Mouse (Mus musculus): ENCODE data around the gene Rfwd3. TPM values are rescaled to one million over a fixed set of nuclear protein-coding genes. Genes with fewer than 3 reads are reported as not detected.
"Not testable (repeated sequence)": the region's sequence is repeated elsewhere in the genome, so short reads cannot be mapped to it uniquely, and the experiment has no call there.

Gene Rfwd3
- polyA plus RNA-seq (2015; fragmentation: Nextera tagmentation; extraction: Ambion mirVana), result 26.8 and 29.0 TPM in 2 replicates

GRCm38 (mm10) chr8:111299821-111300568 lies at the start of gene Rfwd3:
TSS of gene Rfwd3 (minus strand) at chr8:111300222.
- H3K4me3 ChIP-seq, result peak within 1 kb of the TSS; percentile 97
- ATAC-seq (ENCODE audit: low FRiP score), result peak; percentile 99
- peaks cover 17% of the 10 kb centered on the region; the same call in 1 of the 2 replicates for H3K36me3 ChIP-seq
- H3K4me2 ChIP-seq, result peak within 1 kb of the TSS; percentile 75
- no peaks in the 10 kb centered on the region for H3K27me3 ChIP-seq
- H3K9ac ChIP-seq, result peak within 1 kb of the TSS; percentile 94
- peak within 1 kb of the TSS; percentile 82 for H3K27ac ChIP-seq
- peaks cover 17% of the 10 kb centered on the region for H3K4me1 ChIP-seq (replicated peaks)
- WGBS, result under 1% methylated on average over 67 of the region's 67 CpGs
- H3K9me3 ChIP-seq, result no peaks in the 10 kb centered on the region

- no peak overlapping the region for H3K4me2 ChIP-seq
- ATAC-seq (ENCODE audit: low FRiP score), result no peak
- 22% methylated on average over 5 of the region's 5 CpGs for WGBS
- no peaks in the 10 kb centered on the region for H3K36me3 ChIP-seq
- H3K27ac ChIP-seq, result no peak overlapping the region
- H3K9ac ChIP-seq, result no peak overlapping the region
- H3K27me3 ChIP-seq, result peaks cover 32% of the 10 kb centered on the region
- H3K4me3 ChIP-seq, result no peak overlapping the region
- H3K9me3 ChIP-seq, result no peaks in the 10 kb centered on the region
- peaks cover 2% of the 10 kb centered on the region; the same call in 1 of the 2 replicates for H3K4me1 ChIP-seq (replicated peaks)
These were observed 43.2 kb upstream of the Rfwd3 start for GRCm38 (mm10) chr8:111343225-111343624.

GRCm38 (mm10) chr8:111340186-111340585 lies 40.2 kb upstream of the Rfwd3 start:
- Histone ChIP-seq H3K4me1 (replicated peaks) (peaks cover 10% of the 10 kb centered on the region; the same call in 1 of the 2 replicates), H3K36me3 (no peaks in the 10 kb centered on the region), H3K27me3 (peaks cover 47% of the 10 kb centered on the region), H3K9ac (no peak overlapping the region), H3K27ac (no peak overlapping the region), H3K4me3 (no peak overlapping the region), H3K9me3 (no peaks in the 10 kb centered on the region), H3K4me2 (no peak overlapping the region)
- ATAC-seq (ENCODE audit: low FRiP score), result no peak
- 80% methylated on average over 3 of the region's 3 CpGs for WGBS

- H3K9me3 ChIP-seq, result no peaks in the 10 kb centered on the region
- no peak for ATAC-seq (ENCODE audit: low FRiP score)
- WGBS, result 52% methylated on average over 12 of the region's 12 CpGs
These were observed 38.6 kb upstream of the Rfwd3 start for GRCm38 (mm10) chr8:111338370-111339208.

GRCm38 (mm10) chr8:111337890-111338347 lies 37.9 kb upstream of the Rfwd3 start, which contains the start of gene Mlkl:
TSS of gene Mlkl (minus strand) at chr8:111338177.
- WGBS, result under 1% methylated on average over 29 of the region's 29 CpGs
- ATAC-seq (ENCODE audit: low FRiP score), result no peak
- peaks cover 47% of the 10 kb centered on the region for H3K27me3 ChIP-seq
- H3K36me3 ChIP-seq, result no peaks in the 10 kb centered on the region
- peak within 1 kb of the TSS; percentile 70 for H3K4me2 ChIP-seq
- no peaks in the 10 kb centered on the region for H3K9me3 ChIP-seq
- H3K27ac ChIP-seq, result no peak within 1 kb of the TSS
- H3K9ac ChIP-seq, result peak within 1 kb of the TSS; percentile 39; the same call in 1 of the 2 replicates
- peak within 1 kb of the TSS; percentile 40 for H3K4me3 ChIP-seq
- peaks cover 10% of the 10 kb centered on the region; the same call in 1 of the 2 replicates for H3K4me1 ChIP-seq (replicated peaks)

More at GRCm38 (mm10) chr8:111338370-111339208, 38.6 kb upstream of the Rfwd3 start:
- H3K4me1 ChIP-seq (replicated peaks), result peaks cover 10% of the 10 kb centered on the region; the same call in 1 of the 2 replicates
- H3K27ac ChIP-seq, result no peak overlapping the region
- no peaks in the 10 kb centered on the region for H3K36me3 ChIP-seq
- H3K4me3 ChIP-seq, result peak overlapping the region; percentile 40
- peak overlapping the region; percentile 70 for H3K4me2 ChIP-seq
- no peak overlapping the region for H3K9ac ChIP-seq
- peaks cover 47% of the 10 kb centered on the region for H3K27me3 ChIP-seq

- WGBS, result 34% methylated on average over 17 of the region's 17 CpGs
- H3K9ac ChIP-seq, result peak overlapping the region; percentile 39; the same call in 1 of the 2 replicates
- H3K9me3 ChIP-seq, result no peaks in the 10 kb centered on the region
- H3K36me3 ChIP-seq, result no peaks in the 10 kb centered on the region
- H3K4me2 ChIP-seq, result peak overlapping the region; percentile 70
- no peak overlapping the region for H3K27ac ChIP-seq
- H3K4me1 ChIP-seq (replicated peaks), result peaks cover 10% of the 10 kb centered on the region; the same call in 1 of the 2 replicates
- no peak for ATAC-seq (ENCODE audit: low FRiP score)
- peaks cover 47% of the 10 kb centered on the region for H3K27me3 ChIP-seq
- H3K4me3 ChIP-seq, result peak overlapping the region; percentile 40
These were observed 37.4 kb upstream of the Rfwd3 start for GRCm38 (mm10) chr8:111337311-111337889.

GRCm38 (mm10) chr8:111336692-111337091 lies 36.7 kb upstream of the Rfwd3 start:
- Histone ChIP-seq H3K4me3 (no peak overlapping the region), H3K27me3 (peaks cover 47% of the 10 kb centered on the region), H3K9me3 (no peaks in the 10 kb centered on the region), H3K27ac (no peak overlapping the region), H3K4me2 (no peak overlapping the region), H3K4me1 (replicated peaks) (peaks cover 10% of the 10 kb centered on the region; the same call in 1 of the 2 replicates), H3K9ac (no peak overlapping the region), H3K36me3 (no peaks in the 10 kb centered on the region)
- 82% methylated on average over 4 of the region's 4 CpGs for whole genome bisulfite sequencing
- no peak for ATAC-seq (ENCODE audit: low FRiP score)

- Histone ChIP-seq H3K27me3 (no peaks in the 10 kb centered on the region), H3K4me2 (no peak overlapping the region), H3K9me3 (no peaks in the 10 kb centered on the region), H3K4me3 (no peak overlapping the region), H3K9ac (no peak overlapping the region), H3K36me3 (no peaks in the 10 kb centered on the region), H3K4me1 (replicated peaks) (no peaks in the 10 kb centered on the region), H3K27ac (no peak overlapping the region)
- ATAC-seq (ENCODE audit: low FRiP score), result no peak
- 87% methylated on average over 6 of the region's 6 CpGs for WGBS
These were observed 25.3 kb upstream of the Rfwd3 start for GRCm38 (mm10) chr8:111325222-111325790.

- no peak for ATAC-seq (ENCODE audit: low FRiP score)
- H3K27ac ChIP-seq, result no peak overlapping the region
- no peaks in the 10 kb centered on the region for H3K9me3 ChIP-seq
- H3K4me1 ChIP-seq (replicated peaks), result no peaks in the 10 kb centered on the region
- no peak overlapping the region for H3K4me3 ChIP-seq
- WGBS, result 90% methylated on average over 12 of the region's 12 CpGs
- no peak overlapping the region for H3K9ac ChIP-seq
- H3K36me3 ChIP-seq, result no peaks in the 10 kb centered on the region
- no peak overlapping the region for H3K4me2 ChIP-seq
- no peaks in the 10 kb centered on the region for H3K27me3 ChIP-seq
These were observed 14.7 kb upstream of the Rfwd3 start for GRCm38 (mm10) chr8:111314729-111315128.

- not testable (repeated sequence) for H3K27me3 ChIP-seq; H3K4me2 ChIP-seq; H3K36me3 ChIP-seq; H3K27ac ChIP-seq; H3K9me3 ChIP-seq; ATAC-seq (ENCODE audit: low FRiP score); H3K4me1 ChIP-seq (replicated peaks); H3K9ac ChIP-seq; H3K4me3 ChIP-seq
- 95% methylated on average over 6 of the region's 6 CpGs for WGBS
These were observed 13.9 kb upstream of the Rfwd3 start for GRCm38 (mm10) chr8:111313961-111314360.

- no peak overlapping the region for H3K4me3 ChIP-seq
- ATAC-seq (ENCODE audit: low FRiP score), result no peak
- H3K27me3 ChIP-seq, result no peaks in the 10 kb centered on the region
- H3K36me3 ChIP-seq, result no peaks in the 10 kb centered on the region
- WGBS, result 81% methylated on average over 3 of the region's 3 CpGs
- H3K27ac ChIP-seq, result no peak overlapping the region
- H3K4me2 ChIP-seq, result no peak overlapping the region
- H3K9ac ChIP-seq, result no peak overlapping the region
- no peaks in the 10 kb centered on the region for H3K9me3 ChIP-seq
- H3K4me1 ChIP-seq (replicated peaks), result no peaks in the 10 kb centered on the region
These were observed 12.7 kb upstream of the Rfwd3 start for GRCm38 (mm10) chr8:111312758-111313162.

All from hindbrain, embryonic 13.5 days (tissue).